Mouse (Mus musculus): Measurements from ENCODE around the gene Sptbn1.
"Not testable (repeated sequence)": the region's sequence is repeated elsewhere in the genome, so short reads cannot be mapped to it uniquely, and the experiment has no call there.

Sptbn1 gene

DNA sequence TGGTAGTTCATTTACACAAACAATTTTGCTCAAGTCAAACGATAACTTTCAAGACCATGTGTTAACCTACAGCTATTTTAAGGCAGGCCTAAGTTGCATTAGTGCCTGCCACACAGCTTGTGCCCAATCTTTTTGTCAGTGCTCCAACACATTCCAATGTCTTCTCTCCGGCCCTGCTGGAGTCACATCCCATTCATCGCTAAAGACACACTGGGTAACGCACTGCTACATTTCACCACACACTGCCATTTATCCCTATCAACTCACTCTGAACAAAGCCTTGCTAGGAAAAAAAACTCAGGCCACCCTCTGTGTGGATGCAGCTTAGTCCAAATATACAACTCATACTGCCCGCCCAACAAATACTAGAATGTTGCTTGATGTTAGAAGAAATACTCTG, 11.5 kb downstream of the Sptbn1 start:
- no peak for DNase-seq (ENCODE audit: low read depth, low spot score)

DNA sequence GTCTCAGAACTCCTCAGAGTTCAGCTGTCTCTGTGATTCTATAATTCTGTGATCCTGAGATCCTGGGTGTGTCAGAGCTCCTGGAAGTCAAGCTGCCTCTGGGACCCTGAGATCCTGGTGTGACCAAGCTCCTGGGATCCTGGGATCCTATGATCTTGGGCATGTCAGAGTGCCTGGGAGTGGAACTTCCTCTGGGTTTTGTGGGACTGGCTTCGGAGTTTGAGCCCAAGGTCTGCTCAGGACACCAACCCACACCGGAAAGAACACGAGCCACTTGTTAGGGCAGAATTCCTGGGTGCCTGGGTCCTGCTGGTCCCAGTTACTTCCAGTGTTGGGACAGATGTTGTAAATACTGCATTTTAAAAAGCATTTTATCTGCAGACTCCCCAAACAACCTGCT, 12.8 kb downstream of the Sptbn1 start:
- not testable (repeated sequence) for DNase-seq (ENCODE audit: low read depth, low spot score)

DNA sequence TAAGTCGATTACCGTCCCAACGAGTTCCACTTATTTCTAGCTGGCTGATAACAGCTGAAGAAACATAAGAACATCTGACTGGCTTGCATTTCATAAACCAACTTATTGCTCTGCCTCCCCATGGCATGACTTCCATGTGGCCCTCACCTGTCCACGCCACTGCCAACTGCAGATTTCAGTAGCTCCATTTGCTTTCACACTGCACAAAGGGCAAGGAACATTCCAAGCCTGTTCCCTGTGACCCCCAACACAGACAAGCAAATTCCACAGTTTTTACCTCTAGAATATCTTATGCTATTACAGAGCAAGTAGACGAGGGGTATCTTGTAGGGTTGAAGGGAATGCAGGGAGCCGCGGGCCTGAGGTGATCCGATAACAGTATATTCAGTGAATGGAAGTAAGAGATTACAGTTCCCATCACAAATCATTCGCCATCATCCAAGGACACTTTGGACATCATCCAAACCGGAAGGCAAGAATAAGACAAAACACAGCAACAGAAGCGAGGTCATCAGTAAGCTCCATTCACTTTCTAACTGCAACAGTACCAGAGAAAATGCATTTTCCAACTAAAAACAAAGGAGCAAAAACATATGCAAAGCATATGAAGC, 16.6 kb downstream of the Sptbn1 start:
- DNase-seq (ENCODE audit: low read depth, low spot score), result no peak

DNA sequence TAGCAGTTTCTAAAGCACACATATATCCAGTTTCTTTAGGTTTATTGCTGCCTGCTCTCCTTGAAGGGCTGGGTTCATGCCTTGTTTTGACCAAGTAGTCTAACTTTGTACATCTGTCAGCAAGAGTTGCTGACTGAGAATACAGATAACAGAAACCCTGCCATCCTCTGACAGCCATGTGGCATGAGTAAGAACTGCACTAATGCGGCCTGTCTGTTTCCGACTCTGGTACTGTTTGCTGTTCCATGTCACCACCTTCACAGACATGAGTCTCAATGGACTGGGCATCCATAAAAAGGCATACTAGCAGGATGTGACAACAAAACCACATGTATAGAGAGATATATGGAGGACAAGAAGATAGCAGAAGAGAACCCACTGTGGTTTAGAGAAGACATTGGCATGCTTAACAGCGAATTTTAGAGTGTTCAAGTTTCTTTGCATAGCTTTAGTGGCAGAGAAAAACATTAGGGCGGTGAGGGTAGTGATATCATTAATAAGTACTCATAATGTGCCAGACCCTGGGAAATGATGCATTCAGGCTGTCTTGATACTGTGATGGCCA, 18.4 kb downstream of the Sptbn1 start:
- DNase-seq (ENCODE audit: low read depth, low spot score), result no peak

DNA sequence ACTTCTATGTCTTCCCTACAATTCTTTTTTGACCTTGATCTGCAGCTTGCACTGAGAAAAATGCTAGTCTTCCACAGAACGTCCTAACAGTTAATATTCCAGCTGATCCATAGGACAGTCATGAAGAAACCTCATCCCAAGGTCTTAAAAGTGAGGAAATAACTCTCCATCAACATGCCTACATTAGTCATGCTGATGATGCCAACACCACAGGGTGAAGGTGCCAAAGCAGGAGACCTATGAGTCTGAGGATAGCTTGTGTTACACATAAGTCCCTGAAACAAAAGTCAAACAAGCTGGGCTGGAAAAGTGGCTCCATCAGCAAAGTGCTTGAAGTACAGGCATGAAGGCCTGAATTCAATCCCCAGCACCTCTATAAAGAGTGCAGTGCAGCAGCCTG, 20.9 kb downstream of the Sptbn1 start:
- no peak for DNase-seq (ENCODE audit: low read depth, low spot score)

- DNase-seq (ENCODE audit: low read depth, low spot score), result no peak
These were observed 21.8 kb downstream of the Sptbn1 start for GRCm38 (mm10) chr11:30246161-30246560.

GRCm38 (mm10) chr11:30244172-30244571, 23.8 kb downstream of the Sptbn1 start:
- DNase-seq (ENCODE audit: low read depth, low spot score), result no peak

DNA sequence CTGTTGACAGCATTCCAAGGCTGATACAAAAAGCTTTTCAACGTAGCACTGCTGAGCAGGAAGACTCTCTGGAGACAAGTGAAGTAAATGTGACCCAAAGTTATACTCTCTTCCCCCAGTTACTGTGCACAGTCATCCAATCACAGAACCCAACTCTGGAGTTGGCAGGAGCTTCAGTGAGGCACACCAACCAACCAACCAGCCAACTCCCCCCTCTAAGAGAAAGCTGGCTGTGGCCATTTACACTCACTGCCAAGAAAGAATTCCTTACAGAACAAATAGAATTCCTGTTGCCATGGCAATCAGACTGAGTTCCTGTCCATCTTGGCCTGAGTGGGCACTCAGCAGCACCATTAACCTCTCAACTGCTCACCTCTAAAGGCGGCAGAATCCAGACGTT, 24.4 kb downstream of the Sptbn1 start:
- DNase-seq (ENCODE audit: low read depth, low spot score), result peak; percentile 42

GRCm38 (mm10) chr11:30240861-30241260, 27.1 kb downstream of the Sptbn1 start:
- DNase-seq (ENCODE audit: low read depth, low spot score), result no peak

- DNase-seq (ENCODE audit: low read depth, low spot score), result peak; percentile 54
These were observed 30.0 kb downstream of the Sptbn1 start for GRCm38 (mm10) chr11:30237960-30238359.

DNA sequence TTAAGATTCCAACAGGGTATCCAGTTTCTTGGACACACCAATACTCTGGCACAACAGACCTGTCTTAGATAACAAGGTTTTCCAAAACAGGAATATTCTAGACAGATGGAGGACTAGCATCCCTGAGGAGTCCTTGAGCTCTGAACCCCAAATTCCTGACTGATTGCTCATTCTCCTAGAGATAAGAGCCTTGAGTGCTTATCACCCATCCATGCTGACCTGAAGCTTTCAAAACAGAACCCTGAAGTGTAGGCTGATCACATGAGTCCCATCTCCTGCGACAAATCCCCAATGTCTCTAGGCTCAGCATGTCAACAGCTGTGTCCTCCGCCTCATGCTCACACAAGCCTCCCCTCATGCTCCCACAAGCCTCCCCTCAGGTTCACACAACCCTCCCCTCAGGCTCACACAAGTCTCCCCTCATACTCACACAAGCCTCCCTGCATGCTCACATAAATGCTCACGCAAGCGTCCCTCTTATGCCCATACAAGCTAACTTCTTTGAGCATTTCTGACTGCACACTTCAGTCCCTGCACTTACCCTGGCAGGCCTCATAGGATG, 31.2 kb downstream of the Sptbn1 start:
- DNase-seq (ENCODE audit: low read depth, low spot score), result no peak

- no peak for DNase-seq (ENCODE audit: low read depth, low spot score)
These were observed 32.3 kb downstream of the Sptbn1 start for GRCm38 (mm10) chr11:30235666-30236065.

DNA sequence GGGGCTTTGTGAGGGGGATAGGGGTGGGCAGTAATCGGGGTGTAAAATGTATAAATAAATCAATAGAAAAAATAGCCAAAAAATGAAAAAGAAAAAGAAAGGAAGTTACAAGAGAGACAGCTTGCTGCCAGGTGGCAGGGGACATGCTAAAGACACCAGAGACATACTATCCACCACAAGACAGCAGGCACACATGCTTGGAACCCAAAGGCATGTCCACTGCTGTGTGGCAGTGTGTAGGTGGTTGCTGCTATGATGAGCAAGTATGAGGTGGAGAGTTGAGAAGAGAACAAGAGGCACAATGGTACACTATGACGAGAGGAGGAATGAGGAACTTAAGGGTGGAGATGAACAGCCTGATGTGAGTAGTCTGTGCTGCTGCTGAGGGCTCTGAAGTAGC, 32.8 kb downstream of the Sptbn1 start:
- DNase-seq (ENCODE audit: low read depth, low spot score), result no peak

- DNase-seq (ENCODE audit: low read depth, low spot score), result no peak
These were observed 34.0 kb downstream of the Sptbn1 start for GRCm38 (mm10) chr11:30233946-30234345.

DNA sequence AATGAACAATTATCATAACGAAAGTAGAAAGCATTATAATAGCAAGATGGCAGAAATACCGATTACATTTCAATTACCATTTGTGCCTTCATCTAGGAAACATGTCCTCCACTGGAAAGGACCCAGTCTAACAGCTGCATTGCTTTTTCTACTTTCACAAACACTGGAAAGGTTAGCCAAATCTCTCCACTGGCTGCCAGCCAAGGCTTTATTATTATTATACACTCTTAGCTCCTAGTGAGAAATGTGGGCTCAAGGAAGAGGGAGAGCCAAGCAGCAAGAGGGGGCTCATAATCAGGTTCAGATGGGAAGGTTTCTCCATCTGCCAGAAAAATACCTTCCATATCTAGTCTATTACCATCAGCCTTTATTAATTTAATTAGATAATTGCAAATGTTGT, 35.9 kb downstream of the Sptbn1 start:
- no peak for DNase-seq (ENCODE audit: low read depth, low spot score)

DNA sequence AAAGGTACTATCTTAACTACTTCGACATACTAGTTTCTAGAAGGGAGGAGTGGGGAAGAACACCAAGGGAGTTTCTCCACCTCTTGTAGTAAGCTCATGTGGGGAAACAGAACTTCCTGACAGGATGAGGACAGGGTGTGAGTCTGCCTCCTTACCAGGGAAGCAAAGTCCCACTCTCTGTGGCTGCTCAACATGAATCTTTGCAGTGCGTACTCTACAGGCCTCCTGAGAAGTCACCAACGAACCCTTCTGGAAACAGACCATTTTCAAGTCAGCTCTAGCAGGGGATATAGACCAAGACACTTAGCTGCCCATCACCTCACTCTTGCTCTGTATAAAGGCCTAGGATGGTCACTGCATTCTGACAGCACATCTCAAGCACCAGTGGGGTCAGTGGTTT, 36.6 kb downstream of the Sptbn1 start:
- no peak for DNase-seq (ENCODE audit: low read depth, low spot score)

DNA sequence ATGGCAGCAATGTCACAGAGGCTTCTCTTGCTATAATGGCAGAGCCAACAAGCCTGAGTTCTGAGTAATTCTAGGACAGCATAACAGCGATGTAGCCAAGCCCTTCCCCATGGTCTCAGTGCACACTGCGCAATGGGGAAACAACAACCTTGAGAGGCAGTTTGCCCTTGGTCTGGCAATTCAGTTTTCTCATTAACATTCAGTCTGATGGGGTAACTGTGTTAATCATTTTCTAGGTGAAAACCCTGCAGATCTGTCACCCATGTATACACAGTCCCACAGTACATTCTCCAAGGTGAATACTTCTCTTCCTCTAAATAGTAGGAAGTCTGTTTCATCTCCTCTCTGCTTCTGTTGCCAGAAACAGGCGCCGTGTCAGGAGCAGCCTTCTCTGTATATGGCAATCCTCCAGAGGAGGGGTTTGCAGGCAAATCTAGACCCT, 37.6 kb downstream of the Sptbn1 start:
- DNase-seq (ENCODE audit: low read depth, low spot score), result peak; percentile 14

GRCm38 (mm10) chr11:30226756-30227155, 41.2 kb downstream of the Sptbn1 start:
- DNase-seq (ENCODE audit: low read depth, low spot score), result no peak

GRCm38 (mm10) chr11:30224599-30224998, 43.4 kb downstream of the Sptbn1 start:
- DNase-seq (ENCODE audit: low read depth, low spot score), result no peak

GRCm38 (mm10) chr11:30222636-30223035, 45.3 kb downstream of the Sptbn1 start:
- peak; percentile 67 for DNase-seq (ENCODE audit: low read depth, low spot score)

DNA sequence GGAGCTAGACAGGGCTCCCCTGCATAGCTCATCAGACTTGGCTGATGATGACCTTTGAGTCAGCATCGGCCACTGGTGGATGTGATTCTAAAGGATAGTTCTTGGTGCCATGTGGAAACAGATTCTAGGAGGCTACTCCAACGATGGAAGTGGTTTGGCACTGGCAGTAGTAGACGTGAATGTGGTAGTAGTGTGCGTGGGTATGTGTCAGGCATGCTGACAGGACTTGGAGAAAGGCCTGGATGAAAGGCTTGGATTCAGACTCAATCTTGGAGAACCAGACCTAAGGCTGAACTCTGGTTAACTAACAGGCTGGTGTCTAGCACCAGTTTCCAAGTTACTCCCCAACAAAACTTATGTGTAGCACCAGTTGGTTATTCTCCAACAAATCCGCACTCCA, 46.9 kb downstream of the Sptbn1 start:
- no peak for DNase-seq (ENCODE audit: low read depth, low spot score)

GRCm38 (mm10) chr11:30218386-30218785, 49.6 kb downstream of the Sptbn1 start:
- no peak for DNase-seq (ENCODE audit: low read depth, low spot score)

- DNase-seq (ENCODE audit: low read depth, low spot score), result no peak
These were observed 50.5 kb downstream of the Sptbn1 start for GRCm38 (mm10) chr11:30217496-30217895.

All from ZHBTc4 (cell line).